Mouse (Mus musculus) G1E (cell line): ENCODE measurements around the gene Slc9a9.

Experiments used
- CTCF ChIP-seq: IDR thresholded peaks from 2 replicates; pipeline ENCODE4 v1.5.1; 2012; ENCODE audit warnings: low read depth, low read length, inconsistent platforms, mixed read lengths
- GATA1 ChIP-seq: IDR thresholded peaks from 2 replicates; pipeline ENCODE4 v1.6.1; 2012; ENCODE audit warnings: borderline replicate concordance, low read length, inconsistent platforms, mixed read lengths
- POLR2AphosphoS5 ChIP-seq: IDR thresholded peaks from 2 replicates; pipeline ENCODE4 v1.6.1; 2012; ENCODE audit warnings: low read depth, low read length, inconsistent platforms; ENCODE audit not compliant: insufficient replicate concordance
- TAL1 ChIP-seq: conservative IDR thresholded peaks from 2 replicates; pipeline ENCODE4 v1.6.1; 2012; ENCODE audit warnings: low read depth, low read length, inconsistent platforms, mixed read lengths

- TF ChIP-seq CTCF, result no peak
- TF ChIP-seq POLR2AphosphoS5, result no peak
- TF ChIP-seq TAL1, result no peak
- no peak for TF ChIP-seq GATA1
Measured at GRCm38 (mm10) chr9:94725121-94725520, 55.4 kb downstream of the Slc9a9 start.
